Mouse (Mus musculus): ENCODE measurements at regions not wholly inside any gene's neighbourhood (a gene's known extent, or its start where the extent isn't known, plus 50 kb on each side); places are given as distances from the start of the nearest gene placed in this dataset.
"Not testable (repeated sequence)": the region's sequence is repeated elsewhere in the genome, so short reads cannot be mapped to it uniquely, and the experiment has no call there.

DNA sequence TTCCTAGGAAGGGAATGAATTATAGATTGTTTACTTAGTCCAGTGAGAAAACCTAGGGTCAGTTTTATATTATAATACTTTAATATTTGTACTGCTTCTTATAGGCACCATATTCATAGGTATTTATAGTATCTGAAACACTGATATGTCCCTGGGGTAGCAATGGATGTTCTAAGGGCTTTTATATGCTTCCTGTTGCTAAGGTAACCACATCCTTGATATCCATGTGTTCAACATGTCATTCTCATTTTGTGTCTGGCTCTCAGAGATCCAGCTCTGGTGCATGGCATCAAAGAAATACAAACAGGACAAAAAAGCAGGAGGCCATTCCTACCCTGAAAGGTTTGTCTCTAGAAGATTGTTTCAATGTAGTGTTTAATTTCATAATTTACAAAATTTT is 738.2 kb upstream of the Mms22l start:
- DNase-seq (ENCODE audit: extremely low spot score in 1 of 2, low spot score in 1 of 2) = no peak

DNA sequence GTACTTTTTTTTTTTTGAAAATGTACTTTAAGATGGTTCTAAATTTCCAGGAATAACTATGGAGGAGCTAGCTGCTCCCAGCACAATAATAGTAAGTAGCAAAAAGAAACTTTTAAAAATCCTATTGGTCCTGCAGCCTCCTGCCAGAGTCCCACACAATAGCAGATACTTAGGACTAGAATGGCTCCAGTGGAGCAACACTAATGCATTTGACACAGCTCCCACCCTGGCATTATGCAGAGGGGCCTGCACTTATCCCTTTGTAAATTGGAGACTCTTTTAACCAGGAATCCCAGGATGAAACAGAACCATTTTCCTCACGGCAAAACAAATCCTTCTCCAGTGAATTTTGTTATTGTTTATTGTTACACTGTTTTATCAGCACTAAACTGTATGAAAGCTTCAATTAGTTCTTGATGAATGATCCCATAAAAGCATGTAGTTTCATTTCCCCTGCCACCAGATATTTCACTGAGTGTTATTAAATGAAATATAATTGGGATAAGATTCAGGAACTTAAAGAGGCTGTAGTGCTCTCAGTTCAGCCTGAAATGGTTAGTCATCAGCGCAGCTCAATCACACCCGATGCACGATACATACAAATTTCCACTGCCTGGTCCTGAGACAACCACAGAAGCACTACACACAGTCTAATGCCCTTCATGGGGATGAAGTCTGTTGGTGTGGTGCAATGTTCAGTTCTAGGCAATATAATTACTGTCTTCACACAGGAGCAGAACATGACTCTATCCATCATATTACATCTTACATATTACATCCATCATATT is 708.6 kb upstream of the Mms22l start:
- no peak for DNase-seq (ENCODE audit: extremely low spot score in 1 of 2, low spot score in 1 of 2)

DNA sequence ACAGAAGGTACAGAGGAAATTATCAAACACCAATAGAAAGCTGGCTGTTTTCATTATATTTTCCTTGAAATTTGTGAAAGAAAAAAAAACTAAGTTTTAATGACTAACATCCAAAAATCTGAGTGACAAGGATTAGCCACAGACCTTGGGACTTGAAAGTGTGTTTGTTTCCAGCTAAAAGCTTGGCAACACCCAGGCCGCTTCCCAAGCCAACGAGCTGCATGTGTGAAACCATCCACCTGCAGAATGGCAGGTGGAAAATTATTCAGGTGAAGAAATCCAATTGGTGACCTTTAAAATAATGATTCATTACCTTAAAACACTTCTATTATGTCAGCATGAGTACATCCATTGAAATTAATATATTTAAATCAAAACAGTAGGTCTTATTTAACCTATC is 672.7 kb upstream of the Mms22l start:
- no peak for DNase-seq (ENCODE audit: extremely low spot score in 1 of 2, low spot score in 1 of 2)

DNA sequence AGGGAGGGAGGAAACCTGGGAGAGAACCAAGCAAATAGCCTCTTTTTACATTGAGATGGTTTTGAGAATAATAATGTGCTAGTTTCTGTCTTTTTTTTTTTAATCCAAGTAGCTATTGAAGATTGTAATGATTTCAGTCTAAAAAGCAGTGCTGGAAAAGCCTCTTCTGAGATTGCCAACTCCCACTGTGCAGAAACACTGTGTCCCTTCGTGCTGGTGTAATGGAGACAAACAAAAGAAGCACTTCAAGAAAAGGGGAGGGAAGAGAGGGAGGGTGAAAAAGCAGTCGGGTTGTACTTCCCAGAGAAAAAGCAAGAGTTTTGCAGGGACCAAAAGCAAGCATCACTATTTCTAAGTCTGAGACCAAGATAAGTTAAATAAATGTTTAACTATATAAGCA is 669.4 kb upstream of the Mms22l start:
- no peak for DNase-seq (ENCODE audit: extremely low spot score in 1 of 2, low spot score in 1 of 2)

DNA sequence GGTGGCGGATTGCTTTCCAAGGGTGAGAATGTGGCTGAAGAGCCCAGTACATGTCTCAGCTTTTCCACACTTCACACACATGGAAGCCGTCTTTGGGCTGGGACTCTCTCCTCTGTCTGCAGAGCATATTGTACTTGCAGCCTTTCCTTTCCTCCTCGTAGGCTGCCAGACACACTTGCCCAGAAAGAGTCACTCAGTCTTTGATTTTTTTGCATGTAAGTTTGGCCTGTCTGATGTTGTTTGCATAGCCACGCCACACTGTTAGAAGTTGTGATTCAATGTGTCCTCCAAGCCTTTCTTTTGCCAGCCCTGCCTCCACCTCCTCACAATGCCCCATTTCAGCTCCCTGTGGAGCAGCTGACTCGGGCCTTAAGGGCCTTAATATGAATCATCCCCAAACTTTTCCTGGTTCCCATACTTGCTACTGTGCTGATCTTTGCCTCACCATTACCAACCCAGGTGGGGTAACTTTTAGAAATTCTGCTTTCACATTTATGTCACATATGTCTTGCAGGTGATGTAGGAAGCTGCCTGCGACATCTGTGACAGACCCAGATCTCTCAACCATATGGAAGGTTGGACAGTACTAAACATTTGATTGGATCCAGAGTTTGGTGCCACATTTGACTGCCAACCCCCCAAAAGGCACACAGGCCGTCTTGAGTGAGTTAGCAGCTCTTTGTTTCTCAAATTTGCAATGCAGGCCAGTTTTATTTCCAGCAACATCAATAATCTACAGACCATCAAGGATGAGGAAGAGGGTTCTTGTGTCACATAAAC is 663.7 kb upstream of the Mms22l start:
- peak in 1 of 2 experiments; percentile 3 for DNase-seq (ENCODE audit: extremely low spot score in 1 of 2, low spot score in 1 of 2)

DNA sequence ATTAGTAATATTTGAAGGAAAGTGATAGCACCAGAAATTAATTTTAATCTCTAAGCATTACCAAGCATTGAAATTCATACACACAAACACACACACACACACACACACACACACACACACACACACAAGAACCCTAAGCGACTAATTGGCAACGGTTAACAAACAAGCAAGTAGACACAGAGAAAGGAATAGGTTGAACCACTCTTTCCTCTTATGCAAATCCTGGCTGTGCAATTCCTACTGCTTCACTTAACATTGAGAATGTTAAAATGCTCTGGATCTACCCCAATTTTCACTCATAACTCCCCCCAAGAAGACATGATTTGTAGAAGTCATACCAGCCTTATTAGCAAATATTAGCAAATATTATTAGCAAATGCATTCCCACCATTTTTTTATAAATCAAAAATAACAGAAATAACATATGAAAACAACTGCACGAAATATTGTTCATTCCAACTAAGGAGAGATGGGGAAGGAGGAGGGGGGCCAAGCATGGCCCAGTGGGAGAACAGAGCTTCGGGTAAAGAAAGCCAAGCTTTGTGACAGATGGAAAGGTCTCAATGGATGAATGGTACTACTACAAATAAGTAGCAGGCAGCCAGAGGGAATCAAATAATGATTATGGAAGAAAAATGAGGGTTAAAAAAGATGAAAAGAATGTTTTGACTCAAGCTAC is 652.5 kb upstream of the Mms22l start:
- no peak for DNase-seq (ENCODE audit: extremely low spot score in 1 of 2, low spot score in 1 of 2)

DNA sequence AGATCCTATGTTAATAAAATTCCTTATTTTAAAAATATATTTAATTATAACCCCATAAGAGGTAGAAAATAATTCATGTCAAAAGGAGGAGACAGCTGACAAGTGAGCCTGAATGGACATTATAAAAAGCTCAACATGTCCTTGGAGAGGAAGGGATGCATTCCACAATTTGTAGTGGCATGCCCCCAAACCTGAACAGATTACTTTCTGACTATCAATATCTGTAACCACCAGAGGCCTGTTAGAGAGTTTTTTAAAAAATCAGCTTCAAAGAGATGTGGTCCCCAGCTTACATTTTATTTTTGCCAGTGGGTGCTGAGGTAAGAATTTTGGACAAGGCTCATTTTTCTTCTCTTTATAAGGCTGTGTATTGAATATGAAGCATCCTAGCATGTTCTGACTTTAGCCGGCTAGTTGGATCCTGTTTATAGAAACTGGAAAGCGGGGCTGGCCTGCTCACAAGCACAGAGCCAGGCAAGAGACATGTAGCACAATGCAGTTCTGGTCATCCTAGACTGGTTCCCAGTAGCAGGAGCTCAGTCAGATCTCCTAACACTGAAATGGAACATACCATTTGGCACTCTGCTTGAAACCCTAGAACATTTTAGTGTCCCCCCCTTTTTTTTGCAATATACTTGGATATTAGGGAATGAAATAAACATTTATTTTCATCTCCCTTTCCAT is 651.8 kb upstream of the Mms22l start:
- no peak for DNase-seq (ENCODE audit: extremely low spot score in 1 of 2, low spot score in 1 of 2)

DNA sequence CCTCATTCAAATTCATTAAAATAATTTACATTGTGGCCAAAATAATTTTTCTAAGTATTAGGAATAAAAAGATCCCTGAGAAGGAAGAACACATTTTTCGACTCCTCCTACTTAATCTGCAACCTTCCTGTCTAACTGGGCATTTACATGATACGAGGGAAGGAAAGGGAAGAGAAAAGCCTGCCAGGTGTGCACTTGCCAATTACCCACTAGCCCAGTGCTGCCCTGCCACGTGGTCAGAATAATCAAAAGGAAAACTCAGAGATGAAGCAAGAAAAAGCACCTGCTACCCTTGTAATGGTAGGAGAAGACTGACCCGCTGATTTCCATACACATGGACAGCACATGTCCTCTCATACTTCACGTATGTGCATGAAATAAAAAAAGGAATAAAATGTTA is 651.0 kb upstream of the Mms22l start:
- DNase-seq (ENCODE audit: extremely low spot score in 1 of 2, low spot score in 1 of 2) = no peak

DNA sequence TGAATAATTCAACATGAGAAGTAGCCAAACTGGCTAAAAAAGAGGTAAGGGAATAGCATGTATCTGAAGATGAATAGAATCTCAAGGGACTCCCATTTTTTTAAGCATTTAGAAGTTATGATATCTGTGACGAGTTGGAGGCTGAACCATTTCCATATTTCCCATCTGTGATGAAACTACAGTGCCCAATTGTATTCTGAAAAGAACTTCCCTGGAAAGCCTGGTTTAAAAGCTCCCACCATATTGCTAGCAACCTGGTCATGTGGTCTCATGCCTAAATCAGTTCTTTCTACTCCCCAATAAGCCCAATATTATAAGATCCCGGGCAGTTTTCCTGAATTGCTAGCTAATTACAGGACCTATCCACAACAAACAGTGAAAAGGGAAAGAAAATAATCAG is 645.6 kb upstream of the Mms22l start:
- no peak for DNase-seq (ENCODE audit: extremely low spot score in 1 of 2, low spot score in 1 of 2)

DNA sequence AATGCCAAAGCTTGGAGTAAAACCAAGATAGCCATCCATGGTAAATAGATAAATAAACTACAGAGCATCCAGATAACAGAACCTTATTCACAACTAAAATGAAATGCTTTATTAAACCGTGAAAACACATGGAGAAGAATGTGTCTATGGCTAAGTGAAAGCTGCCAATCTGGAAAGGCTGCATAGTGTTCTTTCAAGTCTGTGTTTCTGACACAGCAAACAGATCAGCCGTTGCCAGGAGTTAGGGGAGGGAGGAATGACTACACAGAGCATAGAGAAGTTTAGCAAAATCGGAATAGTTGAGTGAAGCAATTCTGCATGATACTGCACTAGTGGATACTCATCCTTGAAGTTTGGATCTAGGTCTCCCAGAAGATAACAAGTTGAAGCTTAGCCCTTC is 633.8 kb upstream of the Mms22l start:
- DNase-seq (ENCODE audit: extremely low spot score in 1 of 2, low spot score in 1 of 2) = no peak

DNA sequence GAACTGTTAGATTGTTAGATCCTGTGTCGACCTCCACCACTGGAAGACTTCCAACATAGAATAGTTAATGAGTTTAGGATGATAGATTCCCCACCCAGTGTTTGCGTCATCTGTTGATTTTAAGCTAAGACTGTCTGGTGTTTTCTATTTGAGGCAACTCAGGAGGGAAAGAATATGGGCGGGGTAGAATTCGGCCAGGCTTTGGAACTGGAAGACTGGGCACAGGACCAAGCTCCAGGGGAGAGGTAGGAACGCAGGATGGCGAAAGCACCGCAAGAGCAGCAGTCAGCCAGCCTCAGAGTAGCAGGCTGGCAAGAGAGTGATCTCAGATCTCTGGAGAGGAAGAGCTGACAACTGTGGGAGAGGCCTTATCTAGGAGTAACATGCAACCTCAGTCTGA is 616.2 kb upstream of the Mms22l start:
- DNase-seq (ENCODE audit: extremely low spot score in 1 of 2, low spot score in 1 of 2) = no peak

DNA sequence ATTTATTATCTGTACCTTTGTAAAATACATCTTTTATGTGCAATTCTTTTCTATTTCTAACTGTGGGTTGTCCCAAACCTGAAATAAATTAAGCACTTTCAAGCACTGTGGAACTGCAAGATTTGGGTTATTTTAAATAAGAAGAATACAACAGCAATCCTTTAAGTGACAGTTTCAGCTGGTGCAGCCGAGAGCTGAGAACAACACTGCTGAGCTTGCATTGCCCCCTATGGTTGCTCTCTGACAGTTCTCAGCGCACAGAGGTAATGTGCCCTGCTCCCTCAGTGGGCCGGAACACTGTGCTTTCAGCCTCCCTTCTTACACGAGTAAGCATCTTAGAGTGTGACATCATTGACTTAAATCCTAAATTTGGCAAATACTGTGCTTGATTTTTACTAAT is 582.9 kb upstream of the Mms22l start:
- peak in 1 of 2 experiments; percentile 2 for DNase-seq (ENCODE audit: extremely low spot score in 1 of 2, low spot score in 1 of 2)

DNA sequence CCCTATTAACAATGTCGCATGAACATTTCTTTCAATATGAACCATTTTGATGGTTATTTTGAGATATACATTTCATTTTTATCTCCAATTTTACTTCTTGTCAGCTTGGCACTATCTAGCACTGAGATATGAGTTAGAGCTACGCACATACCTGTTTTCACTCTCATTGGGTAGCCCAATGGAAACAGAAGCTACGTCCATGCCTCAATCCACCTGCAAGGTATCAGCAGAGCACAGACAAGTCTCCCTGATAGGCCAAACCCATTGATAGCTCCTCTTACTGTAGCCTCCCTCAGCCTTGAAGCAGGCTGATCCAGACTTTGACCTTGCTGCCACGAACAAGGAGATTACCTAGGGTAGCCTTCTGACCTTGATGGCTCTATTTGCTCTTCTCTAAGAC is 582.4 kb upstream of the Mms22l start:
- DNase-seq (ENCODE audit: extremely low spot score in 1 of 2, low spot score in 1 of 2) = no peak

DNA sequence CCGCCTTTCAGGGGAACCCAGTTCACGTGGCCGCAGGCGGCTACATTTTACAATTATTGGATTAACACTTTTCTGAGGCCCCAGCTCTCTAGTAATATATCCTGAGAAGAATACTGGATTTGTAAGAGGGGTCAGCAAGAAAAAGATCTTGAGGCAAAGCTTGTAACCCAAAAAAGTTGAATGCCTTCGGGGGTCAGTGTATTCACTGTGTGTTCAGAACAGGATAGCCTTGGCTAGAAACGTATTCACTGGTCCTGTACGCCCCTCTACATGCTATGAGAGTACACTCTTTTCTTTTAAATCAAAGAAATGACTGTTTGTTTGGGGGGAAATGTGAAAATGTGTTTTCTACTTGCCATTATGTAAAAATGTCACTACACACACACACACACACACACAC is 581.8 kb upstream of the Mms22l start:
- no peak for DNase-seq (ENCODE audit: extremely low spot score in 1 of 2, low spot score in 1 of 2)

DNA sequence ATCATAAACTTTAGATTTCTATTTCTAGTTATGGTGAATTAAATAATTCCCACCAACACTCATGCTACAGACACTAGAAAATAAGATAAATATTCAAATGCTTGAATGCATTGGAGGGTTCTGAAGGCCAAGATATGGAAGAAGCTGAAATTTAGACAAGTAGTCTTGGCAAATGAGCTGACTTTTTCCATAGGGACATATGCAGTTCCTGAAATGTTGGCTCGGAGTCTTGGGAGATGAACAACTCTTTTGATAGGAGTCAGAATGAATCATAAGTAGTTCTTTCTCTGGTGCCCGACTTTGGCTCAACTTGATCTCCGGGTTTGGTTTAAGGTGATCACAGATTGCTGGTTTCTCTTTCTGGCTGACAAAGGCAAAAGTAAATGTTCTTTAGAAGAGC is 574.7 kb upstream of the Mms22l start:
- DNase-seq (ENCODE audit: extremely low spot score in 1 of 2, low spot score in 1 of 2) = no peak

DNA sequence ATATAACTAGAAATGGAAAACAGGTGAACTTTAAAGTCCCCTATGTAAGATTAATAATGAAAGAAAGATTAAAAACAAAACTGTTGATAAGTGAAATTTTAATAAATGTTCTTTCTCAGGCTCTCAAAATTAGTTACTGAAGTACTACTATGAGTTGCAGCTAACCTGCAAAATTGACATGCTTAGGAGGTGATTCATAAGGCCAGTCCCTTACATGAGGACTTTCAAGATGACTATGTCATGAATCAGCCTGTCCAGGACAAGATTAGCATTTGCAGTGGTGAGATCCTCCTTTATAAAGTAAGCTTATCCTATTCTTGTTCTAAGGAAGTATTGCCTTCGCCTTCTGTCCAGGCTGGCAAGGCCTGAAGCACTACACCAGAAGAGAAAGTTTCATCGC is 542.1 kb upstream of the Mms22l start:
- no peak for DNase-seq (ENCODE audit: extremely low spot score in 1 of 2, low spot score in 1 of 2)

DNA sequence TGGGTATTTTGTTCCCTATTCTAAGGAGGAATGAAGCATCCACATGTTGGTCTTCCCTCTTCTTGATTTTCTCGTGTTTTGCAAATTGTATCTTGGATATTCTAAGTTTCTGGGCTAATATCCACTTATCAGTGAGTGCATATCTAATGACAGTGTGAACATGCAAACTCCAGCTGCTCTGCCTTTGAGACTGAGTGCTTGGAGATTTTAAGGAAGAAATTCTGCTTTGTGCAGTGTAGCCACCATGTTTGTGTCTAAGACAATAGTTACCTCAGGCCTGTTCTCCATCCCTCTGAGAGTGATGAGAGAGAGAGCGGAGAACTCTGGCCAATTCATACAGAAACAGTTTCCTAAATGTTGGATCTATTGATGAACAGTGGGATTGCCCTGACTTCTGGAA is 514.1 kb upstream of the Mms22l start:
- DNase-seq (ENCODE audit: extremely low spot score in 1 of 2, low spot score in 1 of 2) = not testable (repeated sequence)

DNA sequence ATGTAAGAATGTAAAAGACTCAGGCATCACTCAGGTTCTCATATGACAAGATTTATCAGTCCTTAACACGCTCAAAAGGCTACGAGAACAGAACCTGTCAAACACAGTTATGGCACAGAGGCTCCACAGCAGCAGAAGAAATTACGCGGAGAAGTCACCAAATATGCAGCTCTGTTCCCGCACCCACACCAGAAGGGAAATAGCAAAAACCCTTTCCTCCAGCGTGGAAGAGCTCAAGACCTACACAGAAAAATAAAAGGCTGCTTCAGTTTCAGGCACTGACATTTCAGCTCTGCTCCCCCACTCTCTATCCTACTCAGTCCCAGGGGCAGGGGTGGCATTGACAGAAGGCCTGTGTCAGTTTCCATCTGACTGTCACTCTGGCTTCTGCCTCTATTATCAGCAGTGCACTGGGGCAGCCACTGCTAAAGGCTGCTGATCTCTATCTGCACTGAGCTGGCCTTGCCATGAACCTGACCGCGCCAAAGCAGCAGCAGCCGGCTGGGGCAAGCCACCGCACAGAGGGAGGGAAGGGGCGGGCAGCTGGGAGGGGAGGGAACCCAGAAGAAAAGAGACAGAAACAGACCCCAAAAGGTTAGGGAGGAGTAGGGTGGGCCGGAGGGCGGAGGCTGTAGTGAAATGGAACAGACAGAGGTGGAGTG is 513.3 kb upstream of the Mms22l start:
- DNase-seq (ENCODE audit: extremely low spot score in 1 of 2, low spot score in 1 of 2) = peak in 1 of 2 experiments; percentile 5

DNA sequence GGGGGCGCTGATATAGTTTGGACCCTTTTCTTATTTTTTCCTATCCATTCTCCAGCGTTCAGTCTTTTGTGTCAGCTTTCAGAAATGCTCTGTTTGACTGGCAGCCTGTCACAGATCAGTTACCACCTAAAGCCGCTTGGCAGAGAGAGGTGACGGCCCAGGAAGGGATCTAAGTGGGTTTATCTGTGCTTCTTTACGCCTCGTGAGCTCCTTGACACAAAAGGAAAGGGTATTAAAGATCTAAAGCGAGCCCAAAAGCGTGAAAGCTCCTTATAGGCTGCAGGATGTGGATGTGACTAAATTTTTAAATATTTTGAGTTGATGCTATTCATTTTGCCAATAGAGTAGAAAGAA is 512.8 kb upstream of the Mms22l start:
- no peak for DNase-seq (ENCODE audit: extremely low spot score in 1 of 2, low spot score in 1 of 2)

DNA sequence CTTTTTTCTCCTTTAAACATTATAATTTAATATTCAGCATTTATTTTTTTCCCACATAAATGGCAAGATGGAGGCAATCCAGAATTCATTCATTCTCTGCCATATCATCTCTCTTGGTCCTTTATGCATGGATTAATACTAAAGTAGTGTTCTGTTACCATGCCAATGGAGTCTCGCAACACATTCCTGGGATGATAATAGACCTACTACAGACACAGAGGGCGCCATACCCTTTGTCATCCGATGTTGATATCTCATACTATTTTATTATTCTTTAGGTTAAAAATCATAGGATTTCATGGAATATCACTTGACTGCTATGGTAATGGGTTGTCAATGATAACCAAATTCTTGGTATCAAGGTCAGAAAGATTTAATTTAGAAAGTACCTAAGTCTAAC is 512.2 kb upstream of the Mms22l start:
- DNase-seq (ENCODE audit: extremely low spot score in 1 of 2, low spot score in 1 of 2) = no peak

DNA sequence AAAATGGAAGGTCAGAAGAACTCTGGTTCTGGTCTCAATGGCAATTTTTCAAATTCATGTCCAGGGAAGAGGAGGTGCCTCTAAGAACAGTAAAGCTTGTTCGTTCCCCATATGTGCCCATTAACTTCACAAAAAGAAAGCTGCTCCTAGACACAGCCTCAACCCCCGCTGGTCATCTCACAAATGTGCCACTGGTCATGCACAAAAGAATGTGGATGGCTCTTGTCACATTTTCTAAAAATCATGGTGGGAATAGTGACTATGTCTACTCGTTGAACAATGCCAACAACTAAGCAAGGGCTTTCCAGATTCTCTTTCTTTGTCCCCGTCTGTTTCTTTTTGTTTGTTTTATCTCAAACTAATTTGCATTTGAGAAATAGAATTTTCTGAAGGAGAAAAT is 510.3 kb upstream of the Mms22l start:
- DNase-seq (ENCODE audit: extremely low spot score in 1 of 2, low spot score in 1 of 2) = no peak
